Mouse (Mus musculus): ENCODE results near the gene Ctsg.

GRCm38 (mm10) chr14:56085167-56085566 is 17.2 kb downstream of the Ctsg start, which contains the start of gene Mcpt8:
- no peak for TF ChIP-seq POLR2A (IDR thresholded peaks at IDR 0.05; ENCODE audit: control insufficient read depth, extremely low read depth, insufficient read depth, low read length, poor library complexity)
- no peak for TF ChIP-seq CTCF (IDR thresholded peaks at IDR 0.05; ENCODE audit: borderline replicate concordance, control insufficient read depth, extremely low read depth, insufficient read depth, low read length, poor library complexity)
